In genomic region chr6:83136881-83137575, GRCm38 (mm10) we compare ENCODE assay signal across 8 mouse cellular contexts. TPM values are rescaled to one million over a fixed set of nuclear protein-coding genes. Genes with fewer than 3 reads are reported as not detected.
DNase-seq lines count a peak whose midpoint lies in the region; ATAC-seq and TF ChIP-seq lines count a peak whose summit lies in the region.

No protein-coding gene starts in this region.

- H3K9me3 ChIP-seq in forebrain, embryonic 13.5 days (replicated peaks): no peaks in the 10 kb centered on the region
- no peaks in the 10 kb centered on the region for H3K9me3 ChIP-seq in hindbrain, embryonic 11.5 days (ENCODE audit: control insufficient read depth, low read length)
- H3K9me3 ChIP-seq in midbrain, postnatal 0 days (ENCODE audit: low read length): no peaks in the 10 kb centered on the region

- no peak for TF ChIP-seq CTCF in midbrain, postnatal 0 days (IDR thresholded peaks at IDR 0.05)

- no peaks in the 10 kb centered on the region for H3K36me3 ChIP-seq in forebrain, embryonic 13.5 days (ENCODE audit: poor library complexity, severe bottlenecking)
- no peaks in the 10 kb centered on the region for H3K36me3 ChIP-seq in hindbrain, embryonic 11.5 days (ENCODE audit: control insufficient read depth, insufficient read depth, low read length)
- no peaks in the 10 kb centered on the region for H3K36me3 ChIP-seq in midbrain, postnatal 0 days (ENCODE audit: insufficient read depth, low read length)

- peak overlapping the region; percentile 41 for H3K4me3 ChIP-seq in forebrain, embryonic 13.5 days
- peak overlapping the region; percentile 62 for H3K4me3 ChIP-seq in hindbrain, embryonic 11.5 days (ENCODE audit: low read depth, low read length)
- peak overlapping the region; percentile 30 for H3K4me3 ChIP-seq in midbrain, postnatal 0 days (ENCODE audit: low read depth, low read length)

- peaks cover 26% of the 10 kb centered on the region for H3K27me3 ChIP-seq in forebrain, embryonic 13.5 days
- H3K27me3 ChIP-seq in hindbrain, embryonic 11.5 days (ENCODE audit: control insufficient read depth, insufficient read depth, low read length): no peaks in the 10 kb centered on the region; the same call in 1 of the 2 replicates
- peaks cover 7% of the 10 kb centered on the region for H3K27me3 ChIP-seq in midbrain, postnatal 0 days (ENCODE audit: insufficient read depth, low read length)

- H3K4me2 ChIP-seq in forebrain, embryonic 13.5 days: peak overlapping the region; percentile 67
- H3K4me2 ChIP-seq in hindbrain, embryonic 11.5 days (replicated peaks; ENCODE audit: low read depth, low read length): peak overlapping the region; percentile 87
- H3K4me2 ChIP-seq in midbrain, postnatal 0 days (ENCODE audit: low read depth, low read length, poor library complexity, severe bottlenecking): peak overlapping the region; percentile 51

- H3K4me1 ChIP-seq in forebrain, embryonic 13.5 days: peaks cover 36% of the 10 kb centered on the region
- peaks cover 12% of the 10 kb centered on the region for H3K4me1 ChIP-seq in hindbrain, embryonic 11.5 days (replicated peaks; ENCODE audit: control insufficient read depth, insufficient read depth, low read length)
- peaks cover 2% of the 10 kb centered on the region; the same call in 1 of the 2 replicates for H3K4me1 ChIP-seq in midbrain, postnatal 0 days (ENCODE audit: insufficient read depth, low read length)

- peak; percentile 70 for DNase-seq in ZHBTc4 (ENCODE audit: low read depth, low spot score)
- peak; percentile 89 for DNase-seq in hindbrain, embryonic 11.5 days (ENCODE audit: low spot score)
- DNase-seq in liver: peak; percentile 65
- peak; percentile 65 for DNase-seq in midbrain, postnatal 0 days (ENCODE audit: low spot score)
- peak; percentile 85 for DNase-seq in thymus, postnatal 4 days
- DNase-seq in layer of hippocampus, adult 18-20 months (ENCODE audit: low spot score in 2 of 2): no peak

- H3K27ac ChIP-seq in forebrain, embryonic 13.5 days: peak overlapping the region; percentile 78
- H3K27ac ChIP-seq in hindbrain, embryonic 11.5 days (ENCODE audit: low read depth, low read length): peak overlapping the region; percentile 99
- peak overlapping the region; percentile 82 for H3K27ac ChIP-seq in midbrain, postnatal 0 days (ENCODE audit: low read depth, low read length)

- peak overlapping the region; percentile 70 for H3K9ac ChIP-seq in forebrain, embryonic 13.5 days
- peak overlapping the region; percentile 96 for H3K9ac ChIP-seq in hindbrain, embryonic 11.5 days (ENCODE audit: low read depth, low read length)
- 0 out of 2 replicates have a peak overlapping the region, but pooled peaks have one; percentile 19 for H3K9ac ChIP-seq in midbrain, postnatal 0 days (replicated peaks; ENCODE audit: low read length, poor library complexity, severe bottlenecking)

- WGBS in forebrain, embryonic 13.5 days: 0% methylated on average over 24 of the region's 26 CpGs
- WGBS in hindbrain, embryonic 11.5 days: under 1% methylated on average over 26 of the region's 26 CpGs
- 3% methylated on average over 25 of the region's 26 CpGs for WGBS in midbrain, postnatal 0 days

- ATAC-seq in CD4-positive, CD25-positive, alpha-beta regulatory T cell, adult 4 months: peak; percentile 50
- ATAC-seq in forebrain, embryonic 13.5 days: peak; percentile 72
- peak; percentile 83 for ATAC-seq in hindbrain, embryonic 11.5 days (ENCODE audit: low FRiP score)
- ATAC-seq in midbrain, postnatal 0 days (ENCODE audit: low FRiP score): peak; percentile 63

RNA-seq across cellular contexts. Expression of gene Rtkn, which starts 1.8 kb away (rescaled TPM):
- polyA plus RNA-seq in CD4-positive, CD25-positive, alpha-beta regulatory T cell, adult 4 months (2017; shearing (Covaris generic)): under 1 TPM in 1 of 2 experiments, not detected in 1; 0.49 TPM
- polyA plus RNA-seq in forebrain, embryonic 13.5 days (2015; fragmentation: Nextera tagmentation; extraction: Ambion mirVana): 10.4 and 10.5 TPM in 2 replicates
- polyA plus RNA-seq in hindbrain, embryonic 11.5 days (2014; fragmentation: Nextera tagmentation; extraction: Ambion mirVana): 17.7 and 18.3 TPM in 2 replicates
- 24.3 and 30.9 TPM in 2 replicates for total RNA-seq in midbrain, postnatal 0 days (2014; rRNA removed)
- 12.5 and 14.6 TPM in 2 replicates for polyA plus RNA-seq in midbrain, postnatal 0 days (2015; fragmentation: Nextera tagmentation; extraction: Ambion mirVana)
- 10 to 100 TPM; 73.5 to 75.8 TPM for total RNA-seq in layer of hippocampus, adult 18-20 months (2021)

RNA-seq across cellular contexts. Expression of gene Ino80b, which starts 11.8 kb away (rescaled TPM):
- 1 to 10 TPM in 1 of 2 experiments, under 1 TPM in 1; 0.56 to 3.3 TPM for polyA plus RNA-seq in CD4-positive, CD25-positive, alpha-beta regulatory T cell, adult 4 months (2017; shearing (Covaris generic))
- 13.2 and 13.3 TPM in 2 replicates for polyA plus RNA-seq in forebrain, embryonic 13.5 days (2015; fragmentation: Nextera tagmentation; extraction: Ambion mirVana)
- 18.5 and 21.3 TPM in 2 replicates for polyA plus RNA-seq in hindbrain, embryonic 11.5 days (2014; fragmentation: Nextera tagmentation; extraction: Ambion mirVana)
- 29.4 and 40.9 TPM in 2 replicates for total RNA-seq in midbrain, postnatal 0 days (2014; rRNA removed)
- 14.6 and 16.2 TPM in 2 replicates for polyA plus RNA-seq in midbrain, postnatal 0 days (2015; fragmentation: Nextera tagmentation; extraction: Ambion mirVana)
- total RNA-seq in layer of hippocampus, adult 18-20 months (2021): 10 to 100 TPM; 28.0 to 29.5 TPM

RNA-seq across cellular contexts. Expression of gene Wbp1, which starts 15.7 kb away (rescaled TPM):
- 10 to 100 TPM; 20.4 to 23.6 TPM for polyA plus RNA-seq in CD4-positive, CD25-positive, alpha-beta regulatory T cell, adult 4 months (2017; shearing (Covaris generic))
- polyA plus RNA-seq in forebrain, embryonic 13.5 days (2015; fragmentation: Nextera tagmentation; extraction: Ambion mirVana): 239 and 249 TPM in 2 replicates
- 160 and 179 TPM in 2 replicates for polyA plus RNA-seq in hindbrain, embryonic 11.5 days (2014; fragmentation: Nextera tagmentation; extraction: Ambion mirVana)
- total RNA-seq in midbrain, postnatal 0 days (2014; rRNA removed): 152 and 199 TPM in 2 replicates
- 85.3 and 91.6 TPM in 2 replicates for polyA plus RNA-seq in midbrain, postnatal 0 days (2015; fragmentation: Nextera tagmentation; extraction: Ambion mirVana)
- total RNA-seq in layer of hippocampus, adult 18-20 months (2021): 10 to 100 TPM; 47.4 to 52.5 TPM

RNA-seq across cellular contexts. Expression of gene Wdr54, which starts 19.2 kb away (rescaled TPM):
- 1 to 10 TPM in 1 of 2 experiments, not detected in 1; 2.1 TPM for polyA plus RNA-seq in CD4-positive, CD25-positive, alpha-beta regulatory T cell, adult 4 months (2017; shearing (Covaris generic))
- 17.5 and 18.4 TPM in 2 replicates for polyA plus RNA-seq in forebrain, embryonic 13.5 days (2015; fragmentation: Nextera tagmentation; extraction: Ambion mirVana)
- polyA plus RNA-seq in hindbrain, embryonic 11.5 days (2014; fragmentation: Nextera tagmentation; extraction: Ambion mirVana): 12.3 and 13.8 TPM in 2 replicates
- 12.7 and 15.9 TPM in 2 replicates for total RNA-seq in midbrain, postnatal 0 days (2014; rRNA removed)
- 21.5 and 27.5 TPM in 2 replicates for polyA plus RNA-seq in midbrain, postnatal 0 days (2015; fragmentation: Nextera tagmentation; extraction: Ambion mirVana)
- 10 to 100 TPM; 24.4 to 27.6 TPM for total RNA-seq in layer of hippocampus, adult 18-20 months (2021)

RNA-seq across cellular contexts. Expression of gene 1700003E16Rik, which starts 19.2 kb away (rescaled TPM):
- polyA plus RNA-seq in CD4-positive, CD25-positive, alpha-beta regulatory T cell, adult 4 months (2017; shearing (Covaris generic)): not detected
- 2.7 and 3.6 TPM in 2 replicates for polyA plus RNA-seq in forebrain, embryonic 13.5 days (2015; fragmentation: Nextera tagmentation; extraction: Ambion mirVana)
- polyA plus RNA-seq in hindbrain, embryonic 11.5 days (2014; fragmentation: Nextera tagmentation; extraction: Ambion mirVana): 3.7 TPM in 2 replicates
- total RNA-seq in midbrain, postnatal 0 days (2014; rRNA removed): 15.6 and 20.5 TPM in 2 replicates
- polyA plus RNA-seq in midbrain, postnatal 0 days (2015; fragmentation: Nextera tagmentation; extraction: Ambion mirVana): 18.0 and 18.2 TPM in 2 replicates
- total RNA-seq in layer of hippocampus, adult 18-20 months (2021): 10 to 100 TPM; 25.3 to 26.1 TPM

Comparison
In these comparisons a context has a peak if more than half of its experiments do, and no peak if none do; other contexts are left out.
1. DNase-seq: peak in ZHBTc4 (single experiment), hindbrain, embryonic 11.5 days (single experiment), liver (single experiment), midbrain, postnatal 0 days (single experiment) and thymus, postnatal 4 days (single experiment); none in layer of hippocampus, adult 18-20 months (0 of 2).
2. H3K9ac ChIP-seq: peak in every context shown above with its lines; median percentile 96 in hindbrain, embryonic 11.5 days; 70 in forebrain, embryonic 13.5 days; 19 in midbrain, postnatal 0 days.
3. Peak in every context shown above with its lines, with median percentiles within 50 percentile points of each other: ATAC-seq, H3K27ac ChIP-seq, H3K4me2 ChIP-seq and H3K4me3 ChIP-seq.